In the genomic region with DNA sequence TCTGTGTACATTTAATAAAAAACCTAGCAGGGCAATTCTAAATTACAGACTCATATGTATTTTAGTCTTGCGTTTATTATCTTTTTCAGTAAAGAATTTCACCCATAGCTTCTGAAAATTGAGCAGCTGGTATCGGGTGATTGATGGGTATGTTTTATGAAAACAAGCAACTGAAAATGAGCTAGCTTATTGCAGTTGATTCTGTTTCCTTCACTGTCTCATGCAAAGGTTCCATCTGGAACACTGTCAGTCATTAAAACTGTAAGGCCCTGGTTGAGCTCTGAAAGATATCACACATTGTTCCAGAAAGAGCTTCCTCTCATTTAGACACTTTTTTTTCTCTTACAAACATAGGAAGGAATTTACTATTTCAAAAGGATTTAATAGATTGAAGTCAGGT, we compare ENCODE assay signal across 16 mouse cellular contexts.
"Had no signal": no experiment of that assay in that cellular context is flagged by ENCODE, and none has a peak within 500 bp of the region (broad histone marks: within the 10 kb centered on the region; RNA-seq: fewer than 3 reads in every experiment).

No protein-coding gene starts in this region.

- H3K4me1 ChIP-seq: limb, embryonic 12.5 days; liver, embryonic 13.5 days; lung, embryonic 15.5 days; megakaryocyte, embryonic 14.5 days; midbrain, embryonic 12.5 days; neural tube, embryonic 15.5 days had no signal

- H3K36me3 ChIP-seq: limb, embryonic 12.5 days; liver, embryonic 13.5 days; lung, embryonic 15.5 days; midbrain, embryonic 12.5 days; neural tube, embryonic 15.5 days had no signal

- H3K9me3 ChIP-seq: limb, embryonic 12.5 days; liver, embryonic 13.5 days; lung, embryonic 15.5 days; megakaryocyte, embryonic 14.5 days; midbrain, embryonic 12.5 days; neural tube, embryonic 15.5 days had no signal

- ATAC-seq: intestine, postnatal 0 days; liver, postnatal 0 days had no signal

- H3K27me3 ChIP-seq: limb, embryonic 12.5 days; liver, embryonic 13.5 days; lung, embryonic 15.5 days; megakaryocyte, embryonic 14.5 days; midbrain, embryonic 12.5 days; neural tube, embryonic 15.5 days had no signal

- H3K4me3 ChIP-seq: limb, embryonic 12.5 days; liver, embryonic 13.5 days; lung, embryonic 15.5 days; megakaryocyte, embryonic 14.5 days; midbrain, embryonic 12.5 days; neural tube, embryonic 15.5 days had no signal

- H3K4me2 ChIP-seq: limb, embryonic 12.5 days; liver, embryonic 13.5 days; lung, embryonic 15.5 days; midbrain, embryonic 12.5 days; neural tube, embryonic 15.5 days had no signal

- DNase-seq: kidney, adult 8-10 months; kidney, postnatal 25 days; liver; liver, embryonic 13.5 days; liver, postnatal 0 days; lung, postnatal 14 days; right cerebral cortex, adult 18-20 months; right cerebral cortex, postnatal 25 days; thymus, postnatal 14 days had no signal

- H3K27ac ChIP-seq: limb, embryonic 12.5 days; liver, embryonic 13.5 days; lung, embryonic 15.5 days; macrophage; midbrain, embryonic 12.5 days; neural tube, embryonic 15.5 days had no signal

- H3K9ac ChIP-seq: limb, embryonic 12.5 days; liver, embryonic 13.5 days; liver, postnatal 0 days; lung, embryonic 15.5 days; midbrain, embryonic 12.5 days; neural tube, embryonic 15.5 days had no signal
